Mouse (Mus musculus) limb, embryonic 15.5 days (tissue): Measurements from ENCODE around the gene Csnk1g2. TPM values are rescaled to one million over a fixed set of nuclear protein-coding genes. Genes with fewer than 3 reads are reported as not detected.
A peak's percentile ranks its signal among the peaks of the same experiment; 100 is the strongest.
"Not testable (repeated sequence)": the region's sequence is repeated elsewhere in the genome, so short reads cannot be mapped to it uniquely, and the experiment has no call there.

Experiments used
- ATAC-seq: fragments of 200-750 bp; cut with Nextera tagmentation; 2 replicates; pipeline ENCODE4 v1.8.0; 2017; ENCODE audit warnings: low read depth, moderate TSS enrichment; ENCODE audit not compliant: insufficient number of reproducible peaks, low FRiP score, low TSS enrichment
- H3K27ac ChIP-seq: fragments of 300-500 bp; sonication (generic); 2 replicates; pipeline ENCODE4 v1.5.1; 2015; ENCODE audit warnings: moderate library complexity, mild to moderate bottlenecking, inconsistent platforms
- H3K27me3 ChIP-seq: fragments of 300-500 bp; sonication (generic); 2 replicates; pipeline ENCODE4 v1.6.1; 2015; ENCODE audit warnings: inconsistent platforms
- H3K36me3 ChIP-seq: fragments of 300-500 bp; sonication (generic); 2 replicates; pipeline ENCODE4 v1.6.1; 2015; ENCODE audit warnings: inconsistent platforms
- H3K4me1 ChIP-seq: fragments of 300-500 bp; sonication (generic); 2 replicates; pipeline ENCODE4 v1.6.1; 2015; ENCODE audit warnings: inconsistent platforms
- H3K4me2 ChIP-seq: fragments of 300-500 bp; sonication (generic); 2 replicates; pipeline ENCODE4 v1.6.1; 2015; ENCODE audit warnings: mild to moderate bottlenecking, inconsistent platforms
- H3K4me3 ChIP-seq: fragments of 300-500 bp; sonication (generic); 2 replicates; pipeline ENCODE4 v1.5.1; 2015; ENCODE audit warnings: mild to moderate bottlenecking, inconsistent platforms
- H3K9ac ChIP-seq: fragments of 300-500 bp; sonication (generic); 2 replicates; pipeline ENCODE4 v1.6.1; 2015; ENCODE audit warnings: inconsistent platforms
- H3K9me3 ChIP-seq: fragments of 300-500 bp; sonication (generic); 2 replicates; pipeline ENCODE4 v1.6.1; 2016; ENCODE audit warnings: inconsistent platforms
- WGBS: fragments of 180-500 bp; shearing (Covaris S2); methylation state at CpG from one replicate; pipeline ENCODE4 v1.1.7; 2015; 5-methylcytosine and 5-hydroxymethylcytosine counted together
- polyA plus RNA-seq: library from polyadenylated mRNA; unstranded; fragments of >200 nt; fragmentation: Nextera tagmentation; extraction: Ambion mirVana; gene quantifications from 2 replicates; pipeline ENCODE4 v1.2.1, GENCODE M21; 2015

Gene Csnk1g2
- polyA plus RNA-seq, 1 experiment from 2014 or later, result 148 TPM

- 90% methylated on average over 7 of the region's 7 CpGs for WGBS
- Histone ChIP-seq H3K27ac (0 out of 2 replicates have a peak overlapping the region, but pooled peaks have one; percentile 91), H3K9me3 (no peaks in the 10 kb centered on the region), H3K4me3 (peak overlapping the region; percentile 77), H3K36me3 (peaks cover 35% of the 10 kb centered on the region), H3K9ac (peak overlapping the region; percentile 48; the same call in 1 of the 2 replicates), H3K4me1 (peaks cover 18% of the 10 kb centered on the region), H3K4me2 (peak overlapping the region; percentile 64), H3K27me3 (no peaks in the 10 kb centered on the region)
- no peak for ATAC-seq
Measured at GRCm38 (mm10) chr10:80604001-80604509, 18.6 kb upstream of the Csnk1g2 start.

GRCm38 (mm10) chr10:80604988-80605387 lies 17.6 kb upstream of the Csnk1g2 start:
- Histone ChIP-seq H3K9ac (no peak overlapping the region), H3K27me3 (no peaks in the 10 kb centered on the region), H3K27ac (no peak overlapping the region), H3K36me3 (peaks cover 45% of the 10 kb centered on the region), H3K4me1 (peaks cover 18% of the 10 kb centered on the region), H3K4me3 (no peak overlapping the region), H3K4me2 (no peak overlapping the region), H3K9me3 (no peaks in the 10 kb centered on the region)
- no peak for ATAC-seq
- 78% methylated on average over 2 of the region's 2 CpGs for WGBS

- H3K4me1 ChIP-seq, result peaks cover 18% of the 10 kb centered on the region
- H3K36me3 ChIP-seq, result peaks cover 49% of the 10 kb centered on the region
- H3K4me2 ChIP-seq, ATAC-seq, H3K9me3 ChIP-seq, H3K9ac ChIP-seq, H3K4me3 ChIP-seq, H3K27me3 ChIP-seq, H3K27ac ChIP-seq: not testable (repeated sequence)
- 79% methylated on average over 4 of the region's 4 CpGs for WGBS
Measured at GRCm38 (mm10) chr10:80605721-80606120, 16.9 kb upstream of the Csnk1g2 start, which contains the start of gene Gm49322. Gene Gm49322 (plus strand): TSS chr10:80606021.

- no peaks in the 10 kb centered on the region for H3K27me3 ChIP-seq
- H3K4me2 ChIP-seq, result no peak overlapping the region
- peaks cover 18% of the 10 kb centered on the region for H3K4me1 ChIP-seq
- no peak overlapping the region for H3K4me3 ChIP-seq
- WGBS, result 89% methylated on average over 23 of the region's 23 CpGs
- H3K36me3 ChIP-seq, result peaks cover 52% of the 10 kb centered on the region
- H3K9me3 ChIP-seq, result no peaks in the 10 kb centered on the region
- no peak overlapping the region for H3K9ac ChIP-seq
- H3K27ac ChIP-seq, result no peak overlapping the region
- ATAC-seq, result no peak
Measured at GRCm38 (mm10) chr10:80606306-80606705, 16.3 kb upstream of the Csnk1g2 start.

- H3K9me3 ChIP-seq, result no peaks in the 10 kb centered on the region
- peaks cover 18% of the 10 kb centered on the region for H3K4me1 ChIP-seq
- H3K27me3 ChIP-seq, result no peaks in the 10 kb centered on the region
- WGBS, result 95% methylated on average over 34 of the region's 34 CpGs
- H3K36me3 ChIP-seq, result peaks cover 56% of the 10 kb centered on the region
- ATAC-seq, result no peak
- no peak overlapping the region for H3K4me2 ChIP-seq
- no peak overlapping the region for H3K4me3 ChIP-seq
- no peak overlapping the region for H3K27ac ChIP-seq
- H3K9ac ChIP-seq, result no peak overlapping the region
Measured at GRCm38 (mm10) chr10:80606737-80607350, 15.8 kb upstream of the Csnk1g2 start.

DNA sequence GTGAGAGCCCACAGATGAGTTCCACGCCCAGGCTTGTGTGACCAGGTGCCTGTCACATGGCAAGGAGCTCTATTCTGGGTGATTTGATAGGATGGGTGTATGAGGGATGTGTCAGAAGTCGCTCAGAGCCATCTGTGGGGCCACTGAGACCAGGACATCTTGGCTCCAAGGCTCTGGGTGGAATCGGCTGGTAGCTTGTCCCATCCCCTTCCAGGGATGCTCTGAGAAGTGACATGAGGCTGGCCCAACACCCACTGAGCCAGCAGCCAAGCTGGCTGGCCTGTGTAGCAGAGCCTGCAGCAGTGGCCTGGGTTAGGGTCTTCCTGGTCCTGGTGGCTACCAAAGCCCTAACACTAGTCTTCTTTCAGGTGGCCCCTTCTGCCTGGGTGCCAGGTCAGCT lies 14.2 kb upstream of the Csnk1g2 start:
- H3K4me2 ChIP-seq, result no peak overlapping the region
- H3K27ac ChIP-seq, result no peak overlapping the region
- peaks cover 66% of the 10 kb centered on the region for H3K36me3 ChIP-seq
- no peaks in the 10 kb centered on the region for H3K9me3 ChIP-seq
- ATAC-seq, result no peak
- WGBS, result 85% methylated on average over 3 of the region's 3 CpGs
- H3K4me3 ChIP-seq, result no peak overlapping the region
- no peaks in the 10 kb centered on the region for H3K27me3 ChIP-seq
- peaks cover 13% of the 10 kb centered on the region for H3K4me1 ChIP-seq
- no peak overlapping the region for H3K9ac ChIP-seq

DNA sequence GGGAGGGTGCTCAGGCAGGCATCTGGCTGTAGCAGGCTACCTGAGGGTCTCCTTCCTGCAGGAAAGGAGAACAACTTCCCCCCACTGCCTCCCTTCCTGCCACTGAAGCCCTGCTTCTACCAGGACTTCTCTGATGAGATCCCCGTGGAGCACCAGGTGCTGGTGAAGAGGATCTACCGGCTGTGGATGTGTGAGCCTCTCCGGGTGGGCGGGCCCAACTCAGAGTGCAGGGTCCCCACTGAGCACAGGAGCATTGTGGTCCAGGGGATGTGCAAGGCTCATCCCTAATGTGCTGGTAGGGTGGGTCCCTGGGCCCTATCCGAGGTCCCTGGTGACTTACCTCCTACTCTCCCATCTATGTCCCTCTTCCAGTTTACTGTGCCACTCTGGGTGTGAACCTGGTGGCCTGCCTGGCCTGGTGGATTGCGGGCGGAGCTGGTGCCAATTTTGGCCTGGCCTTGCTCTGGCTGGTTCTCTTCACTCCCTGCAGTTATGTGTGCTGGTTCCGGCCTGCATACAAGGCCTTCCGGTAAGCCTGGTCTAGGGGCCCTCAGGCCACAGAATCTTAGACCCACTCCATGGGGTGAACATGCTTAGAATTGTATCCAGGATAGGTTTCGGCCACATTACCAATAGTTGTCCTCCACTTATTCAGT lies 13.2 kb upstream of the Csnk1g2 start:
- 89% methylated on average over 10 of the region's 10 CpGs for WGBS
- peaks cover 75% of the 10 kb centered on the region for H3K36me3 ChIP-seq

DNA sequence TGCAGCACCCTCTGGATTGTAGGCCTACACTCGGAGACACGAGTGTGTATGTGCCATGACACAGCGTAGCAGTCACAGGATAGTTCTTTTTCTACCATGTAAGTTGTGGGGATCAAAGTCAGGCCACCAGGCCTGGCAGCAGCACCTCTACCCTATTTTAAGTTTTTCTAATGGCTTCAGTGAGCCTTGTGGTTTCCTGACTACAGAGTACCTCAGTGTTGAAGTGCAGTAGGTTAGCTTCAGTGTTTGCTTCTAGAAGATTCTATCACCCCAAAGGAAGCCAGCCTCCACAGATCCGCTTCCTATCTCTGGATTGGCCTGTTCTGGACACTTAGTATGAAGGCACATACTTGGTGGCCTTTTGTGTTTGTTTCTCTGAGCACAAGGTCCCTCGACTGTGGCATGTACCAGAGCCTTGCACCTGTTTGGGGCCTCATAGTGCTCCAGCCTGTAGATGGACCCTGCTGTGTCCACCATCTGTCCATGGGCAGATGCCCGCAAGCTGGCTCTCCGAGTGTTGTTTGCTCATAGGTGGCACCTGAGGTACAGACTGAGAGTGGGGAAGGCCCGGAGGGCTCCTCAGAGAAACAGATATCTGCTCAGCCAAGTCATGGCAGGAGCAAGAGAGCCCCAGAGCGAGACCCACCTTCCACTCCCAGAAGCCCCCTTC lies 12.4 kb upstream of the Csnk1g2 start:
- Histone ChIP-seq H3K4me3 (no peak overlapping the region), H3K9ac (no peak overlapping the region), H3K4me2 (no peak overlapping the region), H3K4me1 (no peaks in the 10 kb centered on the region), H3K27me3 (no peaks in the 10 kb centered on the region), H3K27ac (no peak overlapping the region), H3K9me3 (no peaks in the 10 kb centered on the region), H3K36me3 (peaks cover 81% of the 10 kb centered on the region)
- ATAC-seq, result no peak
- WGBS, result 92% methylated on average over 9 of the region's 9 CpGs

More for the DNA sequence above, 13.2 kb upstream of the Csnk1g2 start:
- ATAC-seq, result no peak
- no peak overlapping the region for H3K9ac ChIP-seq
- H3K27ac ChIP-seq, result no peak overlapping the region
- peaks cover 3% of the 10 kb centered on the region for H3K4me1 ChIP-seq
- H3K27me3 ChIP-seq, result no peaks in the 10 kb centered on the region
- H3K4me3 ChIP-seq, result no peak overlapping the region
- H3K4me2 ChIP-seq, result no peak overlapping the region
- no peaks in the 10 kb centered on the region for H3K9me3 ChIP-seq

GRCm38 (mm10) chr10:80611024-80611423 lies 11.6 kb upstream of the Csnk1g2 start:
- Histone ChIP-seq H3K36me3 (peaks cover 86% of the 10 kb centered on the region), H3K4me1 (no peaks in the 10 kb centered on the region), H3K4me2 (no peak overlapping the region), H3K4me3 (no peak overlapping the region), H3K9ac (no peak overlapping the region), H3K9me3 (no peaks in the 10 kb centered on the region), H3K27ac (no peak overlapping the region), H3K27me3 (no peaks in the 10 kb centered on the region)
- 64% methylated on average over 4 of the region's 4 CpGs for WGBS
- ATAC-seq, result no peak

DNA sequence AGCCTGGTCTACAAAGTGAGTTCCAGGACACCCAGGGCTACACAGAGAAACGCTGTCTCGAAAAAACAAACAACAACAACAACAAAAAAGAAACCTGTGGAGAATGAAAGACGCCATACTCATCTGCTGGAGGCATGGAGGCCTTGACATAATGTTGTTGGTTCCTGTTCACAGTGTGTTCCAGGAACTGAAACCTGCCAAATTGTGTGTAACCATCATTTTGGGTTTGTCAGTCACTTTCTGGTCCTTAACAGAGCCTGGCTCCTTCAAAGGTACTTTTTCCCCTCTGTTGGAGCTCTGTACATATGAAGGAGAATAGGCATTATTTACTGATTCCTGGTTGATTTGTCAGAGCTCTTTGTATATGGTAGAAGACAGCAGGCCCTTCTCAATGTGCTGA lies 10.7 kb upstream of the Csnk1g2 start:
- H3K4me1 ChIP-seq, result no peaks in the 10 kb centered on the region
- no peak overlapping the region for H3K27ac ChIP-seq
- no peaks in the 10 kb centered on the region for H3K9me3 ChIP-seq
- H3K36me3 ChIP-seq, result peaks cover 79% of the 10 kb centered on the region
- no peaks in the 10 kb centered on the region for H3K27me3 ChIP-seq
- ATAC-seq, result no peak
- no peak overlapping the region for H3K4me2 ChIP-seq
- H3K4me3 ChIP-seq, result no peak overlapping the region
- no peak overlapping the region for H3K9ac ChIP-seq
- WGBS, result 91% methylated on average over 3 of the region's 3 CpGs

DNA sequence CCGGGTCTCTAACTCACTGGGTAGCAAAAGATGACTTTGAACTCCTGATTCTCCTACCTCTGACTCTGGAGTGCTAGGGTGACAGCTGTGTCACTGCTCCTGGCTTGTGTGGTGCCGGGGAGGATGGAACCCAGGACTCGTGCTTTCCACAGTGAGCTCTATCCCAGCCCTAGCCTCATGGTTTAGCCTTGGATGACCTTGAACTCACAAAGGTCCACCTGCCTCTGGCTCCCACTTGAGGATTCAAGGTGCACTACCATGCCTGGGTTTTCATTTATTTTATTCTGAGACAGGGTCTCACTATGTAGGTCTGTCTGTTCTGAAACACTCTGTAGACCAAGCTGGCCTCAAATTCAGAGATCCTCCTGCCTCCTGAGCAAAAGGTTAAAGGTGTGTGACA lies 8.8 kb upstream of the Csnk1g2 start:
- Histone ChIP-seq H3K4me1 (no peaks in the 10 kb centered on the region), H3K4me2 (no peak overlapping the region), H3K9ac (no peak overlapping the region), H3K27me3 (no peaks in the 10 kb centered on the region), H3K36me3 (peaks cover 60% of the 10 kb centered on the region), H3K27ac (no peak overlapping the region), H3K9me3 (no peaks in the 10 kb centered on the region), H3K4me3 (no peak overlapping the region)
- 81% methylated on average over 3 of the region's 3 CpGs for WGBS
- ATAC-seq, result no peak

DNA sequence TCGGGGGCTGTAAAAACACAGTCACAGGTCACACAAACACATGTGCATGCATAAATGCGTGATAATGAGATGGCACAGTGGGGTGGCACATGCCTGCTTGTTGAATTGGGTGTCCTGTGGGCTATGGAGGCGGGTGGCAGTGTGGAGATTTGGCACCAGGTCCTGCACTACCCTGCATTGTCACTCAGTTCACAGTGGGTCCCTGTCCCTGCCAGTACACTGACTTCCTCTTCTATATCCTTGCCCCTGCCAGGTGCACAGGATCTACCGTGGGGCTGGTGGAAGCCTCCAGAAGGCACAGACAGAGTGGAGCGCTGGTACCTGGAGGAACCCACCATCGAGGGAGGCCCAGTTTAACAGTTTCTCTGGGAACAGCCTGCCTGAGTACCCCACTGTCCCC lies 8.3 kb upstream of the Csnk1g2 start:
- H3K9me3 ChIP-seq, result no peaks in the 10 kb centered on the region
- H3K27me3 ChIP-seq, result no peaks in the 10 kb centered on the region
- H3K9ac ChIP-seq, result no peak overlapping the region
- H3K27ac ChIP-seq, result no peak overlapping the region
- H3K36me3 ChIP-seq, result peaks cover 55% of the 10 kb centered on the region
- H3K4me2 ChIP-seq, result no peak overlapping the region
- ATAC-seq, result no peak
- WGBS, result 87% methylated on average over 6 of the region's 6 CpGs
- H3K4me3 ChIP-seq, result no peak overlapping the region
- H3K4me1 ChIP-seq, result no peaks in the 10 kb centered on the region
